Mouse (Mus musculus) MEL (cell line): ENCODE measurements around the gene Sec16a. TPM values are rescaled to one million over a fixed set of nuclear protein-coding genes. Genes with fewer than 3 reads are reported as not detected.

Source experiments
- DNase-seq: peaks from one replicate; pipeline ENCODE4 v3.0.0; 2011; ENCODE audit warnings: low read depth, low spot score
- H3K27ac ChIP-seq: 2 replicates; pipeline ENCODE4 v1.5.1; 2012; ENCODE audit warnings: low read depth, mild to moderate bottlenecking, control low read depth, low read length, moderate library complexity; ENCODE audit not compliant: control insufficient read depth
- H3K27me3 ChIP-seq, 2 experiments: fragments of 150-350 bp in 1 of 2; sonication (generic) in 1 of 2; 2 replicates each; pipeline ENCODE4 v1.6.1; 2012; ENCODE audit warnings: low read length in 2 of 2, mild to moderate bottlenecking in 2 of 2, improper control_type of control experiment in 1 of 2, moderate library complexity in 1 of 2; ENCODE audit not compliant: insufficient read depth in 2 of 2, control insufficient read depth in 1 of 2
- H3K36me3 ChIP-seq, 2 experiments: 2 replicates each; pipeline ENCODE4 v1.6.1; 2012 to 2014; ENCODE audit warnings: low read length in 2 of 2, improper control_type of control experiment in 1 of 2, inconsistent platforms in 1 of 2, mild to moderate bottlenecking in 1 of 2; ENCODE audit not compliant: insufficient read depth in 2 of 2, control insufficient read depth in 1 of 2
- H3K4me1 ChIP-seq, 2 experiments: fragments of 150-350 bp in 1 of 2; sonication (generic) in 1 of 2; 2 replicates each; pipeline ENCODE4 v1.6.1; 2012; ENCODE audit warnings: low read length in 2 of 2, improper control_type of control experiment in 1 of 2, mild to moderate bottlenecking in 1 of 2; ENCODE audit not compliant: insufficient read depth in 2 of 2, control insufficient read depth in 1 of 2
- H3K4me3 ChIP-seq, 2 experiments: fragments of 150-350 bp in 1 of 2; sonication (generic) in 1 of 2; 2 replicates each; pipeline ENCODE4 v1.5.1; 2012; ENCODE audit warnings: low read depth in 2 of 2, low read length in 2 of 2, mild to moderate bottlenecking in 2 of 2, moderate library complexity in 2 of 2, control low read depth in 1 of 2, improper control_type of control experiment in 1 of 2; ENCODE audit not compliant: control insufficient read depth in 1 of 2, insufficient read depth in 1 of 2
- H3K79me2 ChIP-seq: 2 replicates; pipeline ENCODE4 v1.6.1; 2012; ENCODE audit warnings: mild to moderate bottlenecking, low read length, moderate library complexity; ENCODE audit not compliant: control insufficient read depth, poor library complexity, insufficient read depth
- H3K9ac ChIP-seq: 2 replicates; pipeline ENCODE4 v1.6.1; 2012; ENCODE audit warnings: low read depth, mild to moderate bottlenecking, control low read depth, low read length, moderate library complexity; ENCODE audit not compliant: control insufficient read depth, poor library complexity, severe bottlenecking
- H3K9me3 ChIP-seq: fragments of 150-350 bp; sonication (generic); replicated peaks from 2 replicates; pipeline ENCODE4 v1.6.1; 2012; ENCODE audit warnings: mild to moderate bottlenecking, low read length, improper control_type of control experiment, moderate library complexity; ENCODE audit not compliant: insufficient read depth
- CHD1 ChIP-seq: IDR thresholded peaks from 2 replicates; pipeline ENCODE4 v1.6.1; 2012; ENCODE audit warnings: low read depth, mild to moderate bottlenecking, inconsistent platforms, low read length, improper control_type of control experiment
- CHD2 ChIP-seq: IDR thresholded peaks from 2 replicates; pipeline ENCODE4 v1.6.1; 2011; ENCODE audit warnings: low read length, improper control_type of control experiment
- E2F4 ChIP-seq: IDR thresholded peaks from 2 replicates; pipeline ENCODE4 v1.6.1; 2011; ENCODE audit warnings: low read depth, low read length, improper control_type of control experiment, borderline replicate concordance
- EP300 ChIP-seq, 2 experiments: IDR thresholded peaks; 2 replicates each; pipeline ENCODE4 v1.6.1; 2011; ENCODE audit warnings: improper control_type of control experiment in 2 of 2, low read length in 2 of 2, low read depth in 1 of 2, mild to moderate bottlenecking in 1 of 2
- ETS1 ChIP-seq: IDR thresholded peaks from 2 replicates; pipeline ENCODE4 v1.6.1; 2012; ENCODE audit warnings: low read depth, mild to moderate bottlenecking, inconsistent platforms, low read length, improper control_type of control experiment, moderate library complexity
- HCFC1 ChIP-seq: IDR thresholded peaks from 2 replicates; pipeline ENCODE4 v1.6.1; 2012; ENCODE audit warnings: low read depth, mild to moderate bottlenecking, inconsistent platforms, low read length, improper control_type of control experiment, moderate library complexity
- MAFK ChIP-seq: IDR thresholded peaks from 2 replicates; pipeline ENCODE4 v1.6.1; 2011; ENCODE audit warnings: low read depth, mild to moderate bottlenecking, low read length, improper control_type of control experiment, borderline replicate concordance
- MEF2A ChIP-seq: IDR thresholded peaks from 2 replicates; pipeline ENCODE4 v1.6.1; 2014; ENCODE audit warnings: low read depth, mild to moderate bottlenecking, inconsistent platforms, low read length, improper control_type of control experiment; ENCODE audit not compliant: poor library complexity, insufficient replicate concordance, severe bottlenecking; ENCODE audit errors: extremely low read depth
- NELFE ChIP-seq: IDR thresholded peaks from 2 replicates; pipeline ENCODE4 v1.6.1; 2011; ENCODE audit warnings: low read depth, low read length, improper control_type of control experiment
- NRF1 ChIP-seq: IDR thresholded peaks from 2 replicates; pipeline ENCODE4 v1.6.1; 2014; ENCODE audit warnings: low read depth, mild to moderate bottlenecking, inconsistent platforms, low read length, improper control_type of control experiment, moderate library complexity; ENCODE audit not compliant: poor library complexity, insufficient read depth, severe bottlenecking
- SIN3A ChIP-seq: IDR thresholded peaks from 2 replicates; pipeline ENCODE4 v1.6.1; 2012; ENCODE audit warnings: low read length, improper control_type of control experiment, inconsistent platforms
- TCF12 ChIP-seq: IDR thresholded peaks from 2 replicates; pipeline ENCODE4 v1.6.1; 2014; ENCODE audit warnings: low read depth, mild to moderate bottlenecking, inconsistent platforms, low read length, improper control_type of control experiment, moderate library complexity
- USF2 ChIP-seq, 2 experiments: IDR thresholded peaks; 2 replicates each; pipeline ENCODE4 v1.6.1; 2011 to 2012; ENCODE audit warnings: improper control_type of control experiment in 2 of 2, low read length in 2 of 2, borderline replicate concordance in 1 of 2, inconsistent platforms in 1 of 2, low read depth in 1 of 2, mild to moderate bottlenecking in 1 of 2; ENCODE audit not compliant: insufficient read depth in 1 of 2
- ZC3H11A ChIP-seq: IDR thresholded peaks from 2 replicates; pipeline ENCODE4 v1.6.1; 2012; ENCODE audit warnings: low read depth, mild to moderate bottlenecking, inconsistent platforms, low read length, improper control_type of control experiment
- ZKSCAN1 ChIP-seq: IDR thresholded peaks from 2 replicates; pipeline ENCODE4 v1.6.1; 2012; ENCODE audit warnings: low read depth, mild to moderate bottlenecking, inconsistent platforms, low read length, improper control_type of control experiment, moderate library complexity
- ZMIZ1 ChIP-seq: IDR thresholded peaks from 2 replicates; pipeline ENCODE4 v1.6.1; 2012; ENCODE audit warnings: low read depth, mild to moderate bottlenecking, inconsistent platforms, low read length, improper control_type of control experiment, moderate library complexity
- polyA plus RNA-seq, 2 experiments: library from polyadenylated mRNA; stranded (reverse) in 1 of 2; unstranded in 1 of 2; fragments of >175 nt in 1 of 2; fragments of >200 nt in 1 of 2; gene quantifications; 2 replicates each; pipeline versions ENCODE4 v1.2.1 to v1.2.4; 2012; ENCODE audit warnings: low replicate concordance in 2 of 2, low read depth in 1 of 2; ENCODE audit not compliant: insufficient read length in 2 of 2, insufficient read depth in 1 of 2, missing spikeins in 1 of 2
- total RNA-seq: library from RNA; depleted of rRNA; stranded (reverse); fragments of 300-350 nt; gene quantifications from 2 replicates; pipeline ENCODE4 v1.2.3, GENCODE M21; 2012

Gene Sec16a
- total and polyA plus RNA-seq, 3 experiments: 20.3 to 38.0 TPM; not detected in 1

DNA sequence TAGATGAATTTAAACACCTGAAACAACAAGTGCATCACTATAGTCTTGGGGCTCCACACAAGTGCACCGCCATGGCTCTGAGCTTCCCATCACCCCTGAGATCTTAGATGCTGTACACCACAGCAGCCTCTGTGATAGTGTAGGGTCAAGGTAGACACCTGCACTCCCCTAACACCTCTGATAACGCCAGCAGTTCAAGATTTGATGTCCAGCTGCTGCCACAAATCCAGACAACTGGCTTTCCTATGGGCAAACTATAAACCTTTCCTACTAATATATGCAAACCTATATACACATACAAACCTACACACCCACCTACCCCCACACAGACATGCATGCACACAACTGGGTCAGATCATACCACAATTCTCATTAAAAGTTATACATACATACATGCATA, 20.5 kb downstream of the Sec16a start:
- no peak overlapping the region for H3K27ac ChIP-seq
- no peak for DNase-seq

DNA sequence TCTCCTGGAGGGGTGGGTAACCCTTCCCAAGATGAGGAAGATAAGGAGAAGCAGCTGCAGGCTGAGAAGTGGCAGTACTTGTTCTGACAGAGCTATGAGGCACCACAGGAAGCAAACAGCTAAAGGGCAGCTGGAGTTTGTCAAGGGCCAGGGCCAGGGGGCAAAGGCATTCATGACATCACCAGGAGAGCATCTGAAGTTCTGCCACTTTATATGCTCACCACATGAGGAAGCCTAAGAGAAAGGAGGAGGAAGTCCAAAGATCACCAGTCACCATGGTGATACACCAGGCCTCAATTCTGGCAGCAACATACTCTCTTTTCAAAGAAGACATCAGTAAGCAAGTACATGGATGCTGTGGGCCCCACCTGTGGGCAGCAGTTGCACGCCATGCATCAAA, 21.9 kb downstream of the Sec16a start:
- H3K27me3 ChIP-seq: no peaks in the 10 kb centered on the region
- H3K27ac ChIP-seq: no peak overlapping the region
- TF ChIP-seq TCF12 (no peak), MAFK (no peak), NELFE (no peak), E2F4 (no peak), MEF2A (no peak), ZC3H11A (no peak), SIN3A (no peak), HCFC1 (no peak), NRF1 (no peak), USF2 (IDR thresholded peaks at IDR 0.05; ENCODE audit: borderline replicate concordance in 1 of 2, insufficient read depth in 1 of 2, low read depth in 1 of 2, low read length in 2 of 2) (no peak), EP300 (IDR thresholded peaks at IDR 0.05; ENCODE audit: low read depth in 1 of 2, low read length in 2 of 2) (no peak), ZKSCAN1 (no peak), ZMIZ1 (no peak), CHD2 (no peak), ETS1 (no peak), CHD1 (no peak)
- H3K9ac ChIP-seq: no peak overlapping the region
- no peak for DNase-seq
- no peaks in the 10 kb centered on the region for H3K4me1 ChIP-seq
- H3K4me3 ChIP-seq: no peak overlapping the region
- H3K36me3 ChIP-seq: peaks cover 0 to 11% of the 10 kb centered on the region in 2 experiments; a peak in 2 of 4 replicates
- no peaks in the 10 kb centered on the region for H3K9me3 ChIP-seq
- no peaks in the 10 kb centered on the region for H3K79me2 ChIP-seq

More for the DNA sequence above, 20.5 kb downstream of the Sec16a start:
- H3K9me3 ChIP-seq: no peaks in the 10 kb centered on the region
- TF ChIP-seq MEF2A: no peak
- TF ChIP-seq ZC3H11A: no peak
- TF ChIP-seq, all 39 proteins: peak for 0
- H3K4me1 ChIP-seq: no peaks in the 10 kb centered on the region
- H3K27me3 ChIP-seq: no peaks in the 10 kb centered on the region
- peaks cover 0 to 11% of the 10 kb centered on the region in 2 experiments; a peak in 2 of 4 replicates for H3K36me3 ChIP-seq
- no peak overlapping the region for H3K9ac ChIP-seq
- H3K4me3 ChIP-seq: no peak overlapping the region
- no peaks in the 10 kb centered on the region for H3K79me2 ChIP-seq
